Mouse (Mus musculus): Measurements from ENCODE around the gene Atp6v1fnb.

DNA sequence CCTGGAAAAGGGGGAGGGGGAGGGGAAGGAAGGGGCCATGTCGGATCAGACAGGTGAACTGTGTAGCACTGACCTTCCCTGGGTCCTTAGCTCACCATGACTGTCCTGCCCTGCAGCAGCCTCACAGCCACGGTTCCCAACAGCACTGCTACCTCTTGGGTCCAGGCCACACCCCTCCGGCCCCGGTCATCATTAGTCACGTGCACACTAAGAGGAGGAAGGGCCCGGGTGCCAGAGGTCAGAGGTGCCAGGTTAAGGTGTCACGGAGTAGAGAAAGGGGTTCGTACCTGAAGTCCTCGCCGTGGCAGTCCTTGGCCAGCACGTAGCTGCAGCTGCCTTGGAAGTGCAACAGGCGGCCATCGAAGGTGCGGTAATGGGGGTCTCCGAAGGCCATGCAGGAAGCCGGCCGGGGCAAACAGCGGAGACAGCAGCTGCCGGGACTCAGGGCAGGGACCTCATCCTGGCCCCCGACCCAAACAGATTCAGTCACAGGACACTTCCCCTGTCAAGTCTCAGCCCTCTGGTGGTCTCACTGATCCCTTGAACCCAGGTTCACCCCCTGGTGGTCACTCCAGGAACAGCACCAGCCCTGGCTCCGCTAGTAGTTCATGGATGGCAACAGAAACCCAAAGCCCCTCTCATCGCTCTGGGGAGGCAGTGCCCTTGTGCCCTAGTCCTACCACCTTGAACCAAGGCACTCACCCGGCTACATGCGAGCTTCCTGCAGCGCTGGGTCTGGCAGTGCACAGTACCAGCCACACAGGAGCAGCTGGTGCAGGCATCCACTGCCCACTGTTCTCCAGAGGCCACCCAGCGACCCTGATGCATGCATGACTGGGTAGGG is 13.7 kb downstream of the Atp6v1fnb start:
- TF ChIP-seq GATA1 (IDR thresholded peaks at IDR 0.05; ENCODE audit: borderline replicate concordance, low read length): no peak
- TF ChIP-seq FLI1 (IDR thresholded peaks at IDR 0.05; ENCODE audit: low read length): no peak

Measured in megakaryocyte, embryonic 14.5 days (primary cell).